Mouse (Mus musculus) kidney, embryonic 16.5 days (tissue): ENCODE measurements around the gene Capn9. TPM values are rescaled to one million over a fixed set of nuclear protein-coding genes. Genes with fewer than 3 reads are reported as not detected.

Source experiments
- ATAC-seq: fragments of 200-750 bp; cut with Nextera tagmentation; 2 replicates; pipeline ENCODE4 v1.8.0; 2017; ENCODE audit warnings: moderate TSS enrichment; ENCODE audit not compliant: low FRiP score, low TSS enrichment
- H3K27ac ChIP-seq: fragments of 300-500 bp; sonication (generic); 2 replicates; pipeline ENCODE4 v1.5.1; 2014; ENCODE audit warnings: low read length
- H3K27me3 ChIP-seq: fragments of 300-500 bp; sonication (generic); 2 replicates; pipeline ENCODE4 v1.6.1; 2014; ENCODE audit warnings: low read length, control low read depth, mixed read lengths; ENCODE audit not compliant: insufficient read depth
- H3K36me3 ChIP-seq: fragments of 300-500 bp; sonication (generic); 2 replicates; pipeline ENCODE4 v1.6.1; 2014; ENCODE audit warnings: low read length, control low read depth, mixed read lengths; ENCODE audit not compliant: insufficient read depth
- H3K4me1 ChIP-seq: fragments of 300-500 bp; sonication (generic); 2 replicates; pipeline ENCODE4 v1.6.1; 2014; ENCODE audit warnings: low read length, control low read depth, mixed read lengths; ENCODE audit not compliant: insufficient read depth
- H3K4me2 ChIP-seq: fragments of 300-500 bp; sonication (generic); replicated peaks from 2 replicates; pipeline ENCODE4 v1.6.1; 2014; ENCODE audit warnings: low read depth, low read length
- H3K4me3 ChIP-seq: fragments of 300-500 bp; sonication (generic); 2 replicates; pipeline ENCODE4 v1.5.1; 2014; ENCODE audit warnings: mild to moderate bottlenecking, low read length
- H3K9ac ChIP-seq: fragments of 300-500 bp; sonication (generic); replicated peaks from 2 replicates; pipeline ENCODE4 v1.6.1; 2014; ENCODE audit warnings: low read length
- H3K9me3 ChIP-seq: fragments of 300-500 bp; sonication (generic); 2 replicates; pipeline ENCODE4 v1.6.1; 2016; ENCODE audit warnings: low read length, control low read depth
- WGBS: fragments of 180-500 bp; shearing (Covaris S2); extraction: QIAGEN DNeasy Blood & Tissue Kit; methylation state at CpG from one replicate; pipeline ENCODE4 v1.1.7; 2014; 5-methylcytosine and 5-hydroxymethylcytosine counted together
- polyA plus RNA-seq: library from polyadenylated mRNA; unstranded; fragments of >200 nt; fragmentation: Nextera tagmentation; extraction: Ambion mirVana; gene quantifications from 2 replicates; pipeline ENCODE4 v1.2.1, GENCODE M21; 2015

Gene Capn9
- polyA plus RNA-seq, 1 experiment from 2014 or later: not detected

GRCm38 (mm10) chr8:124589393-124589792 lies 13.5 kb downstream of the Capn9 start:
- Histone ChIP-seq H3K9ac (no peak overlapping the region), H3K4me2 (no peak overlapping the region), H3K27ac (no peak overlapping the region), H3K27me3 (no peaks in the 10 kb centered on the region), H3K36me3 (no peaks in the 10 kb centered on the region), H3K4me3 (no peak overlapping the region), H3K4me1 (peaks cover 4% of the 10 kb centered on the region; the same call in 1 of the 2 replicates), H3K9me3 (no peaks in the 10 kb centered on the region)
- 73% methylated on average over 4 of the region's 4 CpGs for WGBS
- no peak for ATAC-seq

- no peaks in the 10 kb centered on the region for H3K9me3 ChIP-seq
- H3K9ac ChIP-seq: no peak overlapping the region
- H3K4me1 ChIP-seq: no peaks in the 10 kb centered on the region
- H3K27ac ChIP-seq: no peak overlapping the region
- H3K4me2 ChIP-seq: no peak overlapping the region
- H3K27me3 ChIP-seq: no peaks in the 10 kb centered on the region
- WGBS: 62% methylated on average over 5 of the region's 5 CpGs
- no peak for ATAC-seq
- no peak overlapping the region for H3K4me3 ChIP-seq
- no peaks in the 10 kb centered on the region for H3K36me3 ChIP-seq
These were observed 28.2 kb downstream of the Capn9 start for GRCm38 (mm10) chr8:124604066-124604465.

GRCm38 (mm10) chr8:124608239-124608971 lies 32.5 kb downstream of the Capn9 start:
- no peaks in the 10 kb centered on the region for H3K27me3 ChIP-seq
- no peaks in the 10 kb centered on the region for H3K4me1 ChIP-seq
- H3K27ac ChIP-seq: 0 out of 2 replicates have a peak overlapping the region, but pooled peaks have one; percentile 25
- no peak overlapping the region for H3K4me3 ChIP-seq
- ATAC-seq: no peak
- no peaks in the 10 kb centered on the region for H3K9me3 ChIP-seq
- 62% methylated on average over 13 of the region's 13 CpGs for WGBS
- no peaks in the 10 kb centered on the region for H3K36me3 ChIP-seq
- no peak overlapping the region for H3K4me2 ChIP-seq
- no peak overlapping the region for H3K9ac ChIP-seq

DNA sequence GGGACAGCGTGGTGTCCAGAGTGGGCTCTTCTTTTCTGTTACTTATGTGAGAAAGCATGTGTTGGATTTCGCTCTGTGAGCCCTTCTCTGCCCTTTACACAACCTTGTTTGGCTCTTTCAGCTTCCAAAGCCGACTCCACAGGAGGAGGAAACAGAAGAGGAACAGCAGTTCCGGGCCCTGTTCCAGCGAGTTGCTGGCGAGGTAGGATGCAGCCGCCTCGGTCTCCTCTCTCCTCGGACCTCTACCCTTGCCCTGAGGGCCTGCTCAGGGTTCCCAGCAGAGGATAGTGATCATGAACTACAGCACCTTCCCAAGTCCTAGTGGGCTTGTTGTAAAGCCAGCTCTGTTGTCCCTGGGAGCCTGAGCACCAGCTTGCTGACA lies 33.1 kb downstream of the Capn9 start:
- Histone ChIP-seq H3K36me3 (no peaks in the 10 kb centered on the region), H3K4me1 (no peaks in the 10 kb centered on the region), H3K9ac (no peak overlapping the region), H3K27me3 (no peaks in the 10 kb centered on the region), H3K9me3 (no peaks in the 10 kb centered on the region), H3K4me2 (no peak overlapping the region), H3K27ac (0 out of 2 replicates have a peak overlapping the region, but pooled peaks have one; percentile 25), H3K4me3 (no peak overlapping the region)
- 66% methylated on average over 9 of the region's 9 CpGs for WGBS
- no peak for ATAC-seq

GRCm38 (mm10) chr8:124614325-124614724 lies 38.4 kb downstream of the Capn9 start:
- no peak overlapping the region for H3K4me3 ChIP-seq
- H3K4me1 ChIP-seq: peaks cover 8% of the 10 kb centered on the region; the same call in 1 of the 2 replicates
- ATAC-seq: no peak
- no peaks in the 10 kb centered on the region for H3K36me3 ChIP-seq
- H3K27ac ChIP-seq: no peak overlapping the region
- no peak overlapping the region for H3K4me2 ChIP-seq
- H3K9ac ChIP-seq: no peak overlapping the region
- 83% methylated on average over 5 of the region's 6 CpGs for WGBS
- H3K9me3 ChIP-seq: no peaks in the 10 kb centered on the region
- H3K27me3 ChIP-seq: 0 out of 2 replicates have a peak, but pooled peaks cover 7% of the 10 kb centered on the region

DNA sequence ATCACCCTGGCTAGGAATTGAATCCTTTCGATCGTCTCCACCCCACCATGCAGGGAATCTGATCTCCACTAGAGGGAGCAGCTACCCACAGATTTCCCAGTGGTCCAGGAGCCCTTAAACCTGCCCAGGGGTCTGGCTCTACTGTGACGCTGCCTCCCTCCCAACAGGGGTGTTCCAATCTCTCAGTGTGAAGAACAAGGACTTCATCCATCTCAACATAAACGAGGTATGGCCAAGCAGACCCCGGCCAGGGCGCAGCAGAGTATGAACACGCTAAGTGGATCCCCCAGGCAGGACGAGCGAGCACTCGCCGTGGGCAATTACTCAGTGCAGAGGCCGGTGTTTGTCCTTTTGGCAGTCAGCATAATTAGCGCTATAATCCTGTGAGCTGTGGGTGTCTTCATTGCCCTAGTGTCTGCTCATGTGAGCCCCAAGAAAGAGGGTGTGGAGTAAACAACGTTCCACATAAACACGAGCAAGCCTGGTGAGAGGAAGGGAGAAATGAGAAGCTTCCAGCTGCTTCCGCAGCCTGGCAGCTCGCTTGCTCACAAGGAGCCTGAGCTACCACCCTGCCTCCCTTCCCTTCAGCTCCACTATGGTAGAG lies 41.5 kb downstream of the Capn9 start:
- no peaks in the 10 kb centered on the region for H3K9me3 ChIP-seq
- peak; percentile 72 for ATAC-seq
- H3K9ac ChIP-seq: peak overlapping the region; percentile 34
- peaks cover 8% of the 10 kb centered on the region; the same call in 1 of the 2 replicates for H3K4me1 ChIP-seq
- H3K36me3 ChIP-seq: no peaks in the 10 kb centered on the region
- no peak overlapping the region for H3K27ac ChIP-seq
- 0 out of 2 replicates have a peak, but pooled peaks cover 7% of the 10 kb centered on the region for H3K27me3 ChIP-seq
- peak overlapping the region; percentile 36 for H3K4me3 ChIP-seq
- peak overlapping the region; percentile 58 for H3K4me2 ChIP-seq
- WGBS: 6% methylated on average over 17 of the region's 17 CpGs

- H3K9me3 ChIP-seq: no peaks in the 10 kb centered on the region
- WGBS: 59% methylated on average over 9 of the region's 9 CpGs
These were observed 42.3 kb downstream of the Capn9 start for GRCm38 (mm10) chr8:124618252-124618651.

DNA sequence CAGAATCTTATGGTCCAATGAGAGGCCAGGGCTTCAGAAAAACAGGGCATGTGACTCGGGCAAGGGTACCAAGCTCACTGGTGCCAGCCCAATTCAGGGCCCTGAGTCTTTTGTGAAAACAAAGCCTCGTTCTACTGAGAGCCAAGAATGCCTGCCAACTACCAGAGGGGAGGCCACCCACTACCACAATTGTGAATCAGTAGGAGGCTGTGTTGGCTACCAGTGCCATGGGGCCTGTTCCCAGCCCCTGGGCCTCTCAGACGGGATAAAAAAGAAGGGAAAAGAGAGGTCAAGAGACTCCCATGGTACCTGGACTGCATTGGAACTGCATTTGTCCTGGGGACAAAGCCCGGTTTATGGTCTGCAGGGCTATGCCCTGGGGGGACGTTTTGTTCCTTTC lies 45.3 kb downstream of the Capn9 start:
- 60% methylated on average over 5 of the region's 5 CpGs for WGBS
- H3K27ac ChIP-seq: no peak overlapping the region
- no peaks in the 10 kb centered on the region for H3K36me3 ChIP-seq
- no peak overlapping the region for H3K9ac ChIP-seq
- 0 out of 2 replicates have a peak, but pooled peaks cover 5% of the 10 kb centered on the region for H3K27me3 ChIP-seq
- no peak for ATAC-seq
- H3K4me3 ChIP-seq: no peak overlapping the region
- H3K4me2 ChIP-seq: no peak overlapping the region
- H3K9me3 ChIP-seq: no peaks in the 10 kb centered on the region
- peaks cover 12% of the 10 kb centered on the region; the same call in 1 of the 2 replicates for H3K4me1 ChIP-seq

More at GRCm38 (mm10) chr8:124618252-124618651, 42.3 kb downstream of the Capn9 start:
- Histone ChIP-seq H3K4me3 (no peak overlapping the region), H3K4me2 (no peak overlapping the region), H3K27ac (no peak overlapping the region), H3K4me1 (peaks cover 8% of the 10 kb centered on the region; the same call in 1 of the 2 replicates), H3K27me3 (0 out of 2 replicates have a peak, but pooled peaks cover 7% of the 10 kb centered on the region), H3K36me3 (no peaks in the 10 kb centered on the region), H3K9ac (no peak overlapping the region)
- ATAC-seq: no peak

GRCm38 (mm10) chr8:124626251-124626650 lies 50.3 kb downstream of the Capn9 start:
- Histone ChIP-seq H3K4me2 (no peak overlapping the region), H3K4me1 (peaks cover 4% of the 10 kb centered on the region; the same call in 1 of the 2 replicates), H3K9me3 (no peaks in the 10 kb centered on the region), H3K9ac (no peak overlapping the region), H3K36me3 (no peaks in the 10 kb centered on the region), H3K27ac (no peak overlapping the region), H3K27me3 (no peaks in the 10 kb centered on the region), H3K4me3 (no peak overlapping the region)
- 87% methylated on average over 9 of the region's 9 CpGs for WGBS
- ATAC-seq: no peak

- ATAC-seq: 0 out of 2 replicates have a peak, but pooled peaks have one; percentile 49
- H3K36me3 ChIP-seq: no peaks in the 10 kb centered on the region; the same call in 1 of the 2 replicates
- H3K9ac ChIP-seq: no peak overlapping the region
- H3K27ac ChIP-seq: no peak overlapping the region
- H3K4me1 ChIP-seq: no peaks in the 10 kb centered on the region; the same call in 1 of the 2 replicates
- WGBS: 70% methylated on average over 6 of the region's 6 CpGs
- no peaks in the 10 kb centered on the region for H3K9me3 ChIP-seq
- H3K4me2 ChIP-seq: no peak overlapping the region
- H3K4me3 ChIP-seq: no peak overlapping the region
- no peaks in the 10 kb centered on the region for H3K27me3 ChIP-seq
These were observed 54.6 kb downstream of the Capn9 start for GRCm38 (mm10) chr8:124630489-124630888.
